Mouse (Mus musculus): Measurements from ENCODE around the gene Atp8b3.

Gene Atp8b3

GRCm38 (mm10) chr10:80538710-80539394 is at the start of gene Atp8b3:
Gene Atp8b3 (minus strand): TSS chr10:80539124.
- DNase-seq = peak; percentile 41

DNA sequence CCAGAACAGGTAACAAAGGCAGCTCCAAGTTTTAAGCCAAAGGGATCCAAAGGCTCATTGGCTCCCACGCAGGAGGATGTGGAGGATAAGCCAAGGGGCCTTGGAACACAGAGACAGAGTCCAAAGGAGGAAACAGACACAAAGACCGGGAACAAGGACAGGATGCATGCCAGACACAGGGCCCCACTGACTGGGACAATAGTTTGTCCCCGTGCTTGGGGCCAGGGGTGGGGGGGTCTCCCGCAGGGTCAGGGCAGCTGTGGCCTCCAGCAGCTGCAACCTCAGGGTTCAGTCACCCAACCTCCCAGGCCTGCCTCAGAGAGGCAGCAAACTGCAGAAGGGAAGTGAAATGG is 48.4 kb upstream of the Atp8b3 start:
- peak; percentile 32 for DNase-seq

- peak; percentile 50 for DNase-seq
These were observed 47.7 kb upstream of the Atp8b3 start for GRCm38 (mm10) chr10:80586407-80587304.

GRCm38 (mm10) chr10:80585581-80585980 is 46.7 kb upstream of the Atp8b3 start:
- no peak for DNase-seq

GRCm38 (mm10) chr10:80584642-80585552 is 46.0 kb upstream of the Atp8b3 start:
- DNase-seq = no peak

- no peak for DNase-seq
These were observed 45.1 kb upstream of the Atp8b3 start for GRCm38 (mm10) chr10:80584045-80584488.

GRCm38 (mm10) chr10:80583047-80583446 is 44.1 kb upstream of the Atp8b3 start:
- no peak for DNase-seq

DNA sequence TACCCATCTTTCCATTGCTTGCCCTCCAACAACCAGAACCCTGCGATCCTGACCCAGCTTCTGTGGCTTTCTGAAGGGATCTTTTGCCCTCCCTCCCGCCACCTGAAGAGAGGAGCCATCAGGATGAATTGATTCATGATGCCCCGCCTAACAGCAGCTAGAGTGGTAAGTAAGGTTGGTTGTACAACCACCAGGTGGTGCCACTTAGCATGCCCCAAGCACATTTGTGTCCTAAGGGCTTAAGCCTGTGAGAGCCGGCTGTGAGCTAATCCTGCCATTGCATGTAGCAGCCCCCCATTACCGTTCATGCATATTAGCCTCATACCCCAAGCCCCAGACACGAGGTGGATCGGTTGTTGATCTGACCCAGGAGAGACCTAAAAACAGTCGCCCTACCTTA is 40.0 kb upstream of the Atp8b3 start:
- DNase-seq = peak; percentile 74

GRCm38 (mm10) chr10:80578131-80578750 is 39.3 kb upstream of the Atp8b3 start:
- peak; percentile 81 for DNase-seq

DNA sequence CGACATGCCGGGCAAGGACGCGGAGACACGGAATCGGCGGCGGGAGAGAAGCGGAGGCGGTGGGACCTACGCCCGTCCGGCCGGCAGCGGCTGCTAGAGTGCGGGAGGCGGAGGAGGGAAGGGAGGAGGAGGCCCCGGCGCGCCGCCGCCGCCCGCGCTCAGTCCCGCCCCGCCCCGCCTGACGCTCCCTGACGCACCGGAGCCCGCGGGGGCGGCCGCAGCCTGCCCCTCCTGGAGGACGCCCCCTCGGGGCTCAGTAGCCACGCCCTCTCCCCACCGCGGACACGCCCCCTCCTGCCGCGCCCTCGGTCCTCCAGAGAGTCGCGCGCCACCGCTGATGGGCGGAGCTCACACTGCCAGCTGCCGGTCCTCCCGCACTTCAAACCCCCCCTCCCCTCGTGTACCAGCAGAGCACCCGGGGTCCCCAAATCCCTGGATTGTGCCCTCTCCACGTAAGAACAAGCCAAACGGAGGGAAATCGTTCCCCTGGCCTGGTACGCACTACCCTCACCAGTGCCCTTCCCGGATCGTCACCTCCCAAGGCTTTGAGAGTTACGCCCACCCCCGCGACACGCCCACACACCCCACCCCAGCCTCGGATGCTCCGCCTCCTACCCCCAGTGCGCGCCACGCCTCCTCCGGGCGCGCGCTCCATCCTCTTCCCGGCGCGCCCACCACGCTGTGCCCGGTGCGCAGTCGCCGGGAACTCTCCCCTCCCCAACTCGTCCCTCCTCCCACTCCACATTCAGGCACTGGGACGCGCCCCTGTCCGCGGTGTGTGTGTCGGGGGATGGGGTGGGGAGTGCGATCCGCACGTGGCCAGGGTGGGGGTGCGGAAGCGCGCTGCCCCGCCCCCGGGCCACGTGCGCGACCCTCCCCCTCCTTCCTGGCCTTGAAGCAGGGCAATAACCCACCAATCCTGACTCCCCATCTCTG is 38.5 kb upstream of the Atp8b3 start, which contains the start of gene Klf16:
Gene Klf16, minus strand, starts transcription at position 127 of the 936 bp plus-strand sequence.
- DNase-seq = peak; percentile 92

GRCm38 (mm10) chr10:80576351-80577194 is 37.6 kb upstream of the Atp8b3 start:
- peak; percentile 80 for DNase-seq

DNA sequence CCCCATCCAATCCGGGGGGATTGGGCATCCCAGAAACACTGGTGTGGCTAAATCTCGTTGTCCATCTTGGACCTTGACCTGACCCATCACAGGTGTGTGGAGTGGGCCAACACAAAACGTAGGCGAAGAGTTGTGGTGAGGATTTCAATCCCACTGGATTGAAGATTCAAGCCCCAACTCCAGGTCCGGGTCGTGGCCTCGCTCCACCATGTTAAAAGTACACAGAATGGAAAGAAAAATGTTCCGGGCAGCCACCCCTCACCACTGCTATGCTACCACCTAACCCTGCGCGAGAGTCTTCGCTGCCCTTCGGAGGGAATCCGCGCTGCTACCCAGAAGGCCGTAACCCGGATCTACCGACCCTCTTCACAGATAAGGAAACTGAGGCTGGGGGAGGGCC is 37.0 kb upstream of the Atp8b3 start:
- DNase-seq = peak; percentile 41

GRCm38 (mm10) chr10:80574896-80575295 is 36.0 kb upstream of the Atp8b3 start:
- no peak for DNase-seq

DNA sequence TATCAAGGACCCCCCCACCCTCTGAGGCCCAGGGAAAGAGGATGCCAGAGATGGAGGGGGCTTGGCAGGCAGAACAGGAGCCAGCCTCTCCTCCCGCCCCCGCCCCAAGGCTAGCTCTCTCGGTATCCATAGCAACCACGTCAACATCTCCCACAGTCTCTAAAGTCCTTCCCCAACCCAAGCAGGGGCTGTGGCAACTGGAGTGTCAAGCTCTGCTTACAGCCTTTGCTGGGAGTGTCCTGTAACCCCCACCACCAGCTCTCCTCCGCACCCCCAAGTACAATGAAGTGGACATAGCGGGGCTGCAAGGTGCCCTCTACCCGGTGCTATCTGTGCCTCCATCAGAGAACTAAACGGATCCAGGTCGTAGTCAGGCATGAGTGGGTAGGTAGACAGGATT is 35.0 kb upstream of the Atp8b3 start:
- no peak for DNase-seq

DNA sequence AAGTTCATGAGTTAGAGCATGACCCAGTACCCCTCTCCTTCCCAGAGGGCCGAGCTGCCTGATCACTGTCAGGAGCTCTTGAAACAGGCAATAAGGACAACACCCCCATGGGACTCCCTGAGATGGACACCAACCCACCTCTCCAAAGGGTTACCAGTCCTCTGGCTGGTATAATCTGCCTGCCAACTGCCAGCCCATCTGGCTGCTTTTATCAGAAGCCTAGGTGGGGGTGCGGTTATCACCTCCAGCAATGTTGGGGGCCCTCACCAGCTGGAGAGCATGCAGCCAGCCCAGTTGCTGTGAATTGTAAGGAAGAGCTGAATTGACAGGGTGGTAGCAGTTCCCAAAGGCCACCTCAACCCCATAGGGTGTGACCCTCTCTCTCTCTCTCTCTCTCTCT is 33.6 kb upstream of the Atp8b3 start:
- no peak for DNase-seq

DNA sequence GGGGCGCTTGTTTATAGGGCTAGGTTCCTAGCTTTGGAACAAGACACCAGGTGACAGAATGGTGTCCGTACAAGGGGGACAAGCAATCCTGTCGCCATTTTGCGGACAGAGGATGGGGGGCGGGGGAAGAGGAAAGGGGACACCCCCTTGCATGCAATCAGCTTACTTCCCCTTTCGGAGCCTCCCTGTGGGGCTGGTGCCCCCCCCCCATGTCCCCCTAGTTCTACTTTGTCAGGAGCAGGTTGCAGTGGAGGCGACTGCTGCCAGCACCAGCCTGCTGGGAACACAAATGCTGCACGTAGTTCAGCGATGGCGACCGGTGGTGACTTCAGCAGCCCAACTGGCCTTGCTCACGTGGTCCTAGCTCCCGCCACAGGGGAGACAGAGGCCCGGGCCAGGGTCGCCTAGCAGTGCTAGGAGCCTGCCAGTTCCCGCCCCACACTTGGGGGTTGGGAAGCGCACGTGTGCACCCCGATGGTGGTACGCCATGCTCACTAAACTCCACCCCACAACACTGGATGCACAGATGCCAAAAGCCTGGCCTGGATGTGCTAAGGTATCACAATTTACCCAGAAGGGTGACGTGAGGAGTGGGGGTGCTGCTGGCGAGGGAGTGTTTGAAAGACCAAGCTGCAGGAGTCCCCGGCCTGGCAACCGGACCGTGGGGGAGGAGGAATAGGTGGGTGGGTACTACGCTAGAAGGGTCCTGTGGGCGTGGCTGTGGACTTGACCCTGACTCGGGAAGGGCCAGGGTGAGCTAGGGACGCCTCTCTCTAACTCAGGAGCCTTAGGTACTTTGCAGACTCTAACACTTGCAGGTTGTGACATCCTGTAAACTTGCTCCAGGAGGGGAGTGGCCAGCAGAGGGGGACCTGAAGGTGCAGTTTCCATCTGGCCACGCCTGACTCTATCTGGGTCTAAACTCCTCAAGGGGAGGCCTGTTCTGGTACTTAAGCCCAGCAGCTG is 32.2 kb upstream of the Atp8b3 start:
- DNase-seq = peak; percentile 75

DNA sequence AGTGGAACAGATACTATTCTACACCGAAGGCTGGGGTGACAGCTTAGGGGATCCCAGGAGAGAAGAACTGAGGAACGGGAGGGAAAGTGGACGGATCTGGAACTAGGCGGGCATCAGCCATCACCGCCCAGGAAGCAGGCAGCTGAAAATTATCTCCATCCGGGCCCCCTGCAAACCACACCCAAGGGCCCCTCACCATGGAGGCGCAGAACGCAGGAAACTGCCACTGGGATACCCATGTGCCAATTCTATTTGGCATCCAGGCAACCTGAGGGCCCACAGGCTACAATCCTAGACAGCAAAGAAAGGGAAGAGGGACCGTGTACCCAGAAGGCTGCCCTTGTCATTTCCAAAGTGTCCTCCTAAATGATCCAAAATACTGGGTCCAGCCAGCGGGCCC is 31.5 kb upstream of the Atp8b3 start:
- no peak for DNase-seq

DNA sequence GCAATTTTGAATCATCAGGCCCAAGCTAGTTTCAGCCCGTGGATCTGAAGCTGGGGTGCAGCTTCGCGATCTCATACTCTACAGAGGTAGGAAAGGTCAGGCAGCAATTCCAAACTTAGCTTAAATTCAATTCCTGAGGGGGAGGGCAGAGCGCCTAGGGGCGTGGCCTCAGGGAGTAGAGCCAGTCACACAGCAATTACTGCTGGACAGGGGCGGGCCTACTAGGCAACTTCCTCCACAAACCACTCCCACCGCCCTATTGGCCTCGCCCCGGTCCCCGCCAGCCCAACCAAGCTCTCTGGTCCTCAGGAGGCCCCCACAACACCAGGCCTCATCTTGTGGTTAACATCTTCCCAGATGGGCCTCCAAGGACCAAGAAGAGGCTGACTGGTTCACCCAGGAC is 30.7 kb upstream of the Atp8b3 start:
- no peak for DNase-seq

DNA sequence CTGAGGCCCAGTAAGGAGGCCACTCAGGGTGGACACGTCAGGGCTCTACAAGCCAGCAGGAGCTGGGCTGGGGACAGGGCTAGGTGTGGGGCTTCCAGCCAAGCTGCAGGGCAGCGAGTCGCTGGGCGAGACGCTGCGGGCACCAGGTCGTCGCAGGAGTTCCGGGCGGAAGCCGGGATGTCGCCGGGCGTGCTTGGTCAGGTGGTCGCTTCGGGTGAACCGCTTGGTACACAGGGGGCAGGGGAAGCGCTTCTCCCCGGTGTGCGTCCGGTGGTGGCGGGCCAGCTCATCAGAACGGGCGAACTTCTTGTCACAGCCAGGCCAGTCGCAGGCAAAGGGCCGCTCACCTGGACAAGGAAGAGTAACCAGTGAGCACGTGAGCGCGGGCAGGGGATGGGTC is 30.0 kb upstream of the Atp8b3 start:
- DNase-seq = no peak

Measured in cerebellum, adult 11-12 months (tissue).